In genomic region chr10:90830591-90831287, GRCm38 (mm10) we compare ENCODE assay signal across 8 mouse cellular contexts.
DNase-seq lines count a peak whose midpoint lies in the region; ATAC-seq and TF ChIP-seq lines count a peak whose summit lies in the region.

No protein-coding gene starts in this region.

- TF ChIP-seq EP300 in liver, postnatal 0 days (IDR thresholded peaks at IDR 0.05; ENCODE audit: low read depth) = no peak

- no peaks in the 10 kb centered on the region for H3K4me1 ChIP-seq in cerebellum, adult 2 months (ENCODE audit: control insufficient read depth, insufficient read depth, low read length)
- H3K4me1 ChIP-seq in forebrain, embryonic 15.5 days = peaks cover 19% of the 10 kb centered on the region
- H3K4me1 ChIP-seq in limb, embryonic 10.5 days = peaks cover 13% of the 10 kb centered on the region
- no peaks in the 10 kb centered on the region for H3K4me1 ChIP-seq in liver, postnatal 0 days (ENCODE audit: insufficient read depth)

- DNase-seq in cerebellum, adult 2 months = peak; percentile 34 to 38
- no peak for DNase-seq in cerebellum, adult 11 months
- DNase-seq in limb, embryonic 10.5 days (ENCODE audit: low spot score) = peak; percentile 35
- peak; percentile 47 for DNase-seq in right cerebral cortex, adult 18-20 months
- no peak for DNase-seq in liver, postnatal 0 days
- DNase-seq in thymus, postnatal 0 days (ENCODE audit: low spot score) = no peak
- no peak for DNase-seq in adrenal gland, adult 8-10 months

- peak overlapping the region; percentile 16; the same call in 1 of the 2 replicates for H3K27ac ChIP-seq in cerebellum, adult 2 months (ENCODE audit: insufficient read depth, low read length)
- H3K27ac ChIP-seq in forebrain, embryonic 15.5 days (replicated peaks) = 0 out of 2 replicates have a peak overlapping the region, but pooled peaks have one; percentile 3
- H3K27ac ChIP-seq in limb, embryonic 10.5 days = no peak overlapping the region
- H3K27ac ChIP-seq in liver, postnatal 0 days (ENCODE audit: low read depth) = no peak overlapping the region

- H3K4me2 ChIP-seq in forebrain, embryonic 15.5 days (replicated peaks) = peak overlapping the region; percentile 79
- no peak overlapping the region for H3K4me2 ChIP-seq in liver, postnatal 0 days (ENCODE audit: low read depth, low read length)

- H3K27me3 ChIP-seq in cerebellum, adult 2 months (ENCODE audit: control insufficient read depth, insufficient read depth, low read length) = no peaks in the 10 kb centered on the region
- H3K27me3 ChIP-seq in forebrain, embryonic 15.5 days = peaks cover 20% of the 10 kb centered on the region; the same call in 1 of the 2 replicates
- peaks cover 73% of the 10 kb centered on the region for H3K27me3 ChIP-seq in limb, embryonic 10.5 days (ENCODE audit: low read depth, poor library complexity, severe bottlenecking)
- H3K27me3 ChIP-seq in liver, postnatal 0 days (ENCODE audit: insufficient read depth, low read length) = peaks cover 47% of the 10 kb centered on the region

- peak overlapping the region; percentile 81 for H3K9ac ChIP-seq in forebrain, embryonic 15.5 days (replicated peaks)
- no peak overlapping the region for H3K9ac ChIP-seq in liver, postnatal 0 days (replicated peaks)

- WGBS in cerebellum, adult 2 months = 27% methylated on average over 21 of the region's 21 CpGs
- 2% methylated on average over 21 of the region's 21 CpGs for WGBS in forebrain, embryonic 15.5 days
- 6% methylated on average over 21 of the region's 21 CpGs for WGBS in limb, embryonic 10.5 days
- WGBS in liver, postnatal 0 days (ENCODE audit: insufficient replicate concordance) = 8% methylated on average over 21 of the region's 21 CpGs

- peak overlapping the region; percentile 86 for H3K4me3 ChIP-seq in cerebellum, adult 2 months (replicated peaks; ENCODE audit: insufficient read depth, low read depth, low read length)
- peak overlapping the region; percentile 88 for H3K4me3 ChIP-seq in forebrain, embryonic 15.5 days
- H3K4me3 ChIP-seq in limb, embryonic 10.5 days = no peak overlapping the region
- H3K4me3 ChIP-seq in liver, postnatal 0 days (ENCODE audit: low read depth, low read length) = no peak overlapping the region

- TF ChIP-seq CTCF in cerebellum, adult 2 months (IDR thresholded peaks at IDR 0.05; ENCODE audit: borderline replicate concordance, insufficient read depth, low read depth, low read length) = no peak
- no peak for TF ChIP-seq CTCF in liver, postnatal 0 days (IDR thresholded peaks at IDR 0.05; ENCODE audit: low read depth)

- no peaks in the 10 kb centered on the region for H3K36me3 ChIP-seq in forebrain, embryonic 15.5 days
- no peaks in the 10 kb centered on the region for H3K36me3 ChIP-seq in limb, embryonic 10.5 days
- H3K36me3 ChIP-seq in liver, postnatal 0 days (replicated peaks; ENCODE audit: insufficient read depth, low read length) = no peaks in the 10 kb centered on the region

- no peak for TF ChIP-seq POLR2A in cerebellum, adult 2 months (IDR thresholded peaks at IDR 0.05; ENCODE audit: borderline replicate concordance, insufficient read depth, low read length)

- no peaks in the 10 kb centered on the region for H3K9me3 ChIP-seq in forebrain, embryonic 15.5 days
- no peaks in the 10 kb centered on the region for H3K9me3 ChIP-seq in limb, embryonic 10.5 days (replicated peaks)
- no peaks in the 10 kb centered on the region for H3K9me3 ChIP-seq in liver, postnatal 0 days (ENCODE audit: low read length)

- no peak for ATAC-seq in forebrain, embryonic 15.5 days (replicated peaks)
- no peak for ATAC-seq in liver, postnatal 0 days

Comparison
In these comparisons a context has a peak if more than half of its experiments do, and no peak if none do; other contexts are left out.
1. DNase-seq: peak in cerebellum, adult 2 months (2 of 2), limb, embryonic 10.5 days (single experiment) and right cerebral cortex, adult 18-20 months (single experiment); none in cerebellum, adult 11 months (single experiment), liver, postnatal 0 days (single experiment), thymus, postnatal 0 days (single experiment) and adrenal gland, adult 8-10 months (single experiment).
2. H3K27ac ChIP-seq: peak in cerebellum, adult 2 months (single experiment) and forebrain, embryonic 15.5 days (single experiment); none in limb, embryonic 10.5 days (single experiment) and liver, postnatal 0 days (single experiment).
3. H3K4me3 ChIP-seq: peak in cerebellum, adult 2 months (single experiment) and forebrain, embryonic 15.5 days (single experiment); none in limb, embryonic 10.5 days (single experiment) and liver, postnatal 0 days (single experiment).